Mouse (Mus musculus) embryo, embryonic 11 days (tissue): ENCODE measurements around the gene Cadps2.

Experiments
- DNase-seq: peaks from one replicate; pipeline ENCODE4 v3.0.0-alpha.2; 2015

Cadps2 gene

GRCm38 (mm10) chr6:23314945-23315344, 524.3 kb downstream of the Cadps2 start:
- peak; percentile 7 for DNase-seq

GRCm38 (mm10) chr6:23314291-23314690, 524.9 kb downstream of the Cadps2 start:
- DNase-seq, result peak; percentile 7

GRCm38 (mm10) chr6:23306046-23306445, 533.2 kb downstream of the Cadps2 start:
- no peak for DNase-seq

- no peak for DNase-seq
Measured at GRCm38 (mm10) chr6:23298596-23298995, 540.6 kb downstream of the Cadps2 start.

GRCm38 (mm10) chr6:23294685-23295084, 544.5 kb downstream of the Cadps2 start:
- no peak for DNase-seq

GRCm38 (mm10) chr6:23288752-23289151, 550.5 kb downstream of the Cadps2 start:
- no peak for DNase-seq

GRCm38 (mm10) chr6:23281514-23281820, 557.8 kb downstream of the Cadps2 start:
- no peak for DNase-seq

GRCm38 (mm10) chr6:23280811-23281513, 558.3 kb downstream of the Cadps2 start:
- peak; percentile 39 for DNase-seq

- no peak for DNase-seq
Measured at GRCm38 (mm10) chr6:23273483-23273882, 565.7 kb downstream of the Cadps2 start.

GRCm38 (mm10) chr6:23272979-23273378, 566.2 kb downstream of the Cadps2 start:
- DNase-seq, result peak; percentile 79

GRCm38 (mm10) chr6:23272542-23272941, 566.7 kb downstream of the Cadps2 start:
- DNase-seq, result no peak

- DNase-seq, result no peak
Measured at GRCm38 (mm10) chr6:23260738-23261050, 578.5 kb downstream of the Cadps2 start.

GRCm38 (mm10) chr6:23260016-23260737, 579.0 kb downstream of the Cadps2 start:
- DNase-seq, result no peak

GRCm38 (mm10) chr6:23257981-23258380, 581.2 kb downstream of the Cadps2 start:
- no peak for DNase-seq

- no peak for DNase-seq
Measured at GRCm38 (mm10) chr6:23255161-23255560, 584.1 kb downstream of the Cadps2 start.

GRCm38 (mm10) chr6:23254644-23255043, 584.6 kb downstream of the Cadps2 start:
- DNase-seq, result peak; percentile 41

GRCm38 (mm10) chr6:23253353-23254311, 585.6 kb downstream of the Cadps2 start:
- peak; percentile 65 for DNase-seq

- DNase-seq, result peak; percentile 57
Measured at GRCm38 (mm10) chr6:23252196-23253135, 586.8 kb downstream of the Cadps2 start.

GRCm38 (mm10) chr6:23251431-23251830, 587.8 kb downstream of the Cadps2 start:
- no peak for DNase-seq

GRCm38 (mm10) chr6:23250288-23250955, 588.8 kb downstream of the Cadps2 start:
- peak; percentile 39 for DNase-seq

GRCm38 (mm10) chr6:23249616-23250287, 589.5 kb downstream of the Cadps2 start:
- DNase-seq, result peak; percentile 76
